Mouse (Mus musculus) liver, postnatal 0 days (tissue): ENCODE results near the gene Scarf1. TPM values are rescaled to one million over a fixed set of nuclear protein-coding genes. Genes with fewer than 3 reads are reported as not detected.
A peak's percentile ranks its signal among the peaks of the same experiment; 100 is the strongest.

Experiments
- ATAC-seq: fragments of 200-750 bp; cut with Nextera tagmentation; 2 replicates; pipeline ENCODE4 v1.8.0; 2017; ENCODE audit warnings: mild to moderate bottlenecking, moderate library complexity
- DNase-seq: peaks from one replicate; pipeline ENCODE4 v3.0.0-alpha.2; 2016
- H3K27ac ChIP-seq: fragments of 300-500 bp; sonication (generic); 2 replicates; pipeline ENCODE4 v1.5.1; 2014; ENCODE audit warnings: antibody characterized with exemption, moderate library complexity, mild to moderate bottlenecking, low read depth
- H3K27me3 ChIP-seq: fragments of 300-500 bp; sonication (generic); 2 replicates; pipeline ENCODE4 v1.6.1; 2014; ENCODE audit warnings: low read length, control low read depth, mixed read lengths; ENCODE audit not compliant: insufficient read depth
- H3K36me3 ChIP-seq: fragments of 300-500 bp; sonication (generic); replicated peaks from 2 replicates; pipeline ENCODE4 v1.6.1; 2014; ENCODE audit warnings: mild to moderate bottlenecking, control low read depth, low read length, moderate library complexity, mixed read lengths; ENCODE audit not compliant: insufficient read depth
- H3K4me1 ChIP-seq: fragments of 300-500 bp; sonication (generic); 2 replicates; pipeline ENCODE4 v1.6.1; 2014; ENCODE audit warnings: antibody characterized with exemption, mild to moderate bottlenecking, control low read depth; ENCODE audit not compliant: insufficient read depth
- H3K4me2 ChIP-seq: fragments of 300-500 bp; sonication (generic); 2 replicates; pipeline ENCODE4 v1.6.1; 2014; ENCODE audit warnings: low read depth, mild to moderate bottlenecking, low read length, moderate library complexity, mixed read lengths
- H3K4me3 ChIP-seq: fragments of 300-500 bp; sonication (generic); 2 replicates; pipeline ENCODE4 v1.5.1; 2014; ENCODE audit warnings: low read depth, low read length
- H3K9ac ChIP-seq: fragments of 300-500 bp; sonication (generic); replicated peaks from 2 replicates; pipeline ENCODE4 v1.6.1; 2014; ENCODE audit warnings: mild to moderate bottlenecking, moderate library complexity
- H3K9me3 ChIP-seq: fragments of 300-500 bp; sonication (generic); 2 replicates; pipeline ENCODE4 v1.6.1; 2016; ENCODE audit warnings: mild to moderate bottlenecking, control low read depth, low read length, mixed read lengths
- CTCF ChIP-seq: sonication (generic); IDR thresholded peaks from 2 replicates; pipeline ENCODE4 v1.5.1; 2016; ENCODE audit warnings: antibody characterized with exemption, low read depth
- EP300 ChIP-seq: IDR thresholded peaks from 2 replicates; pipeline ENCODE4 v1.6.1; 2016; ENCODE audit warnings: antibody characterized with exemption, low read depth, mild to moderate bottlenecking
- WGBS: fragments of 180-500 bp; shearing (Covaris S2); extraction: QIAGEN DNeasy Blood & Tissue Kit; methylation state at CpG from one replicate; pipeline ENCODE4 v1.1.7; 2014; ENCODE audit not compliant: insufficient replicate concordance; 5-methylcytosine and 5-hydroxymethylcytosine counted together
- polyA plus RNA-seq: library from polyadenylated mRNA; unstranded; fragments of >200 nt; fragmentation: Nextera tagmentation; extraction: Ambion mirVana; gene quantifications from 2 replicates; pipeline ENCODE4 v1.2.1, GENCODE M21; 2015

Scarf1 gene
- polyA plus RNA-seq, 1 experiment from 2014 or later, result 3.1 TPM

GRCm38 (mm10) chr11:75557142-75557541 lies 43.8 kb downstream of the Scarf1 start:
- no peak overlapping the region for H3K9ac ChIP-seq
- TF ChIP-seq CTCF (no peak), EP300 (no peak)
- 0 out of 2 replicates have a peak, but pooled peaks cover 3% of the 10 kb centered on the region for H3K4me1 ChIP-seq
- no peak for DNase-seq
- H3K27ac ChIP-seq, result no peak overlapping the region
- H3K27me3 ChIP-seq, result no peaks in the 10 kb centered on the region
- no peaks in the 10 kb centered on the region for H3K9me3 ChIP-seq
- H3K4me2 ChIP-seq, result no peak overlapping the region
- peaks cover 5% of the 10 kb centered on the region; the same call in 1 of the 2 replicates for H3K36me3 ChIP-seq
- WGBS, result 84% methylated on average over 6 of the region's 6 CpGs
- H3K4me3 ChIP-seq, result no peak overlapping the region
- ATAC-seq, result no peak

GRCm38 (mm10) chr11:75558101-75558500 lies 44.8 kb downstream of the Scarf1 start:
- peaks cover 6% of the 10 kb centered on the region; the same call in 1 of the 2 replicates for H3K36me3 ChIP-seq
- no peak overlapping the region for H3K4me3 ChIP-seq
- H3K27ac ChIP-seq, result no peak overlapping the region
- no peak for DNase-seq
- peak; percentile 60 for TF ChIP-seq CTCF
- no peak for TF ChIP-seq EP300
- 95% methylated on average over 1 of the region's 1 CpGs for WGBS
- H3K4me1 ChIP-seq, result 0 out of 2 replicates have a peak, but pooled peaks cover 3% of the 10 kb centered on the region
- H3K9ac ChIP-seq, result no peak overlapping the region
- no peak for ATAC-seq
- no peaks in the 10 kb centered on the region for H3K27me3 ChIP-seq
- no peaks in the 10 kb centered on the region for H3K9me3 ChIP-seq
- no peak overlapping the region for H3K4me2 ChIP-seq

- 0 out of 2 replicates have a peak, but pooled peaks cover 9% of the 10 kb centered on the region for H3K36me3 ChIP-seq
- no peaks in the 10 kb centered on the region for H3K9me3 ChIP-seq
- H3K4me2 ChIP-seq, result no peak overlapping the region
- H3K4me3 ChIP-seq, result no peak overlapping the region
- no peak for ATAC-seq
- 72% methylated on average over 8 of the region's 8 CpGs for WGBS
- H3K27ac ChIP-seq, result peak overlapping the region; percentile 48
- peaks cover 9% of the 10 kb centered on the region for H3K4me1 ChIP-seq
- no peak overlapping the region for H3K9ac ChIP-seq
- no peak for DNase-seq
- no peaks in the 10 kb centered on the region for H3K27me3 ChIP-seq
- TF ChIP-seq CTCF, result no peak
- no peak for TF ChIP-seq EP300
These were observed 46.6 kb downstream of the Scarf1 start for GRCm38 (mm10) chr11:75559870-75560504.

- Histone ChIP-seq H3K4me3 (no peak overlapping the region), H3K4me1 (peaks cover 9% of the 10 kb centered on the region), H3K9ac (no peak overlapping the region), H3K27me3 (no peaks in the 10 kb centered on the region), H3K4me2 (no peak overlapping the region), H3K27ac (peak overlapping the region; percentile 55), H3K36me3 (0 out of 2 replicates have a peak, but pooled peaks cover 9% of the 10 kb centered on the region), H3K9me3 (no peaks in the 10 kb centered on the region)
- ATAC-seq, result peak; percentile 48
- whole genome bisulfite sequencing, result 59% methylated on average over 14 of the region's 14 CpGs
- TF ChIP-seq EP300 (no peak), CTCF (no peak)
- DNase-seq, result peak; percentile 54
These were observed 47.4 kb downstream of the Scarf1 start for GRCm38 (mm10) chr11:75560530-75561409.

GRCm38 (mm10) chr11:75561410-75561791 lies 48.1 kb downstream of the Scarf1 start:
- H3K27ac ChIP-seq, result peak overlapping the region; percentile 55
- H3K9ac ChIP-seq, result no peak overlapping the region
- no peak overlapping the region for H3K4me2 ChIP-seq
- no peak overlapping the region for H3K4me3 ChIP-seq
- no peaks in the 10 kb centered on the region for H3K9me3 ChIP-seq
- 75% methylated on average over 5 of the region's 5 CpGs for WGBS
- 0 out of 2 replicates have a peak, but pooled peaks cover 9% of the 10 kb centered on the region for H3K36me3 ChIP-seq
- H3K27me3 ChIP-seq, result no peaks in the 10 kb centered on the region
- ATAC-seq (no peak), DNase-seq (no peak)
- TF ChIP-seq EP300, result no peak
- no peak for TF ChIP-seq CTCF
- H3K4me1 ChIP-seq, result peaks cover 9% of the 10 kb centered on the region

GRCm38 (mm10) chr11:75562840-75563239 lies 49.5 kb downstream of the Scarf1 start:
- H3K9me3 ChIP-seq, result no peaks in the 10 kb centered on the region
- ATAC-seq, result no peak
- peaks cover 15% of the 10 kb centered on the region for H3K4me1 ChIP-seq
- TF ChIP-seq EP300, result no peak
- TF ChIP-seq CTCF, result peak; percentile 42
- no peak overlapping the region for H3K4me3 ChIP-seq
- H3K9ac ChIP-seq, result no peak overlapping the region
- DNase-seq, result no peak
- H3K36me3 ChIP-seq, result 0 out of 2 replicates have a peak, but pooled peaks cover 5% of the 10 kb centered on the region
- no peaks in the 10 kb centered on the region for H3K27me3 ChIP-seq
- WGBS, result 81% methylated on average over 8 of the region's 8 CpGs
- no peak overlapping the region for H3K27ac ChIP-seq
- H3K4me2 ChIP-seq, result no peak overlapping the region
